Mouse (Mus musculus): Measurements from ENCODE around the gene Zcchc24. TPM values are rescaled to one million over a fixed set of nuclear protein-coding genes. Genes with fewer than 3 reads are reported as not detected.

Gene Zcchc24
- polyA plus RNA-seq, 1 experiment = 36.4 TPM

GRCm38 (mm10) chr14:25708451-25708850 is 60.4 kb downstream of the Zcchc24 start:
- no peak overlapping the region for H3K4me3 ChIP-seq (ENCODE audit: insufficient read depth, poor library complexity, severe bottlenecking)
- H3ac ChIP-seq (ENCODE audit: control insufficient read depth, insufficient read length, low read depth) = no peak overlapping the region
- TF ChIP-seq CEBPB (IDR thresholded peaks at IDR 0.05; ENCODE audit: low read depth) (no peak), MAX (IDR thresholded peaks at IDR 0.05) (peak; percentile 27)

GRCm38 (mm10) chr14:25707691-25708181 is 61.1 kb downstream of the Zcchc24 start:
- no peaks in the 10 kb centered on the region for H3K79me3 ChIP-seq (ENCODE audit: low read depth)
- no peaks in the 10 kb centered on the region for H3K27me3 ChIP-seq (ENCODE audit: control insufficient read depth, insufficient read depth, insufficient read length)
- H3ac ChIP-seq (ENCODE audit: control insufficient read depth, insufficient read length, low read depth) = no peak overlapping the region
- no peaks in the 10 kb centered on the region for H3K79me2 ChIP-seq (ENCODE audit: control insufficient read depth, insufficient read depth)
- H3K36me3 ChIP-seq (ENCODE audit: control insufficient read depth, insufficient read depth) = no peaks in the 10 kb centered on the region
- no peak overlapping the region for H3K4me3 ChIP-seq (ENCODE audit: insufficient read depth, poor library complexity, severe bottlenecking)
- TF ChIP-seq USF1 (IDR thresholded peaks at IDR 0.05; ENCODE audit: low read depth) = no peak
- TF ChIP-seq FOSL1 (IDR thresholded peaks at IDR 0.05; ENCODE audit: insufficient read depth, low read length, poor library complexity, severe bottlenecking) = no peak
- peak; percentile 30 for TF ChIP-seq CTCF (IDR thresholded peaks at IDR 0.05; ENCODE audit: control insufficient read depth, insufficient read depth, insufficient read length)
- TF ChIP-seq CEBPB (IDR thresholded peaks at IDR 0.05; ENCODE audit: low read depth) = no peak
- TF ChIP-seq MYOG (IDR thresholded peaks at IDR 0.05; ENCODE audit: control insufficient read depth, extremely low read depth, insufficient read length) = no peak
- TF ChIP-seq MYOD1 (IDR thresholded peaks at IDR 0.05; ENCODE audit: control insufficient read depth, insufficient read length, low read depth) = no peak
- no peak for TF ChIP-seq MAX (IDR thresholded peaks at IDR 0.05)

More at GRCm38 (mm10) chr14:25708451-25708850, 60.4 kb downstream of the Zcchc24 start:
- Histone ChIP-seq H3K79me3 (ENCODE audit: low read depth) (no peaks in the 10 kb centered on the region), H3K79me2 (ENCODE audit: control insufficient read depth, insufficient read depth) (no peaks in the 10 kb centered on the region), H3K27me3 (ENCODE audit: control insufficient read depth, insufficient read depth, insufficient read length) (no peaks in the 10 kb centered on the region), H3K36me3 (ENCODE audit: control insufficient read depth, insufficient read depth) (peaks cover 4% of the 10 kb centered on the region)

GRCm38 (mm10) chr14:25701986-25702385 is 66.9 kb downstream of the Zcchc24 start:
- Histone ChIP-seq H3ac (ENCODE audit: control insufficient read depth, insufficient read length, low read depth) (no peak overlapping the region), H3K36me3 (ENCODE audit: control insufficient read depth, insufficient read depth) (peaks cover 18% of the 10 kb centered on the region), H3K27me3 (ENCODE audit: control insufficient read depth, insufficient read depth, insufficient read length) (no peaks in the 10 kb centered on the region), H3K4me3 (ENCODE audit: insufficient read depth, poor library complexity, severe bottlenecking) (no peak overlapping the region), H3K79me2 (ENCODE audit: control insufficient read depth, insufficient read depth) (no peaks in the 10 kb centered on the region), H3K79me3 (ENCODE audit: low read depth) (no peaks in the 10 kb centered on the region)
- TF ChIP-seq CTCF (IDR thresholded peaks at IDR 0.05; ENCODE audit: control insufficient read depth, insufficient read depth, insufficient read length) (no peak), CEBPB (IDR thresholded peaks at IDR 0.05; ENCODE audit: low read depth) (no peak), FOSL1 (IDR thresholded peaks at IDR 0.05; ENCODE audit: insufficient read depth, low read length, poor library complexity, severe bottlenecking) (no peak), MAX (IDR thresholded peaks at IDR 0.05) (no peak), MYOD1 (IDR thresholded peaks at IDR 0.05; ENCODE audit: control insufficient read depth, insufficient read length, low read depth) (no peak), USF1 (IDR thresholded peaks at IDR 0.05; ENCODE audit: low read depth) (no peak), MYOG (IDR thresholded peaks at IDR 0.05; ENCODE audit: control insufficient read depth, extremely low read depth, insufficient read length) (no peak)

- TF ChIP-seq USF1 (IDR thresholded peaks at IDR 0.05; ENCODE audit: low read depth) (no peak), CTCF (IDR thresholded peaks at IDR 0.05; ENCODE audit: control insufficient read depth, insufficient read depth, insufficient read length) (no peak), FOSL1 (IDR thresholded peaks at IDR 0.05; ENCODE audit: insufficient read depth, low read length, poor library complexity, severe bottlenecking) (no peak), CEBPB (IDR thresholded peaks at IDR 0.05; ENCODE audit: low read depth) (no peak), MYOD1 (IDR thresholded peaks at IDR 0.05; ENCODE audit: control insufficient read depth, insufficient read length, low read depth) (no peak), MYOG (IDR thresholded peaks at IDR 0.05; ENCODE audit: control insufficient read depth, extremely low read depth, insufficient read length) (no peak), MAX (IDR thresholded peaks at IDR 0.05) (no peak)
- no peak overlapping the region for H3ac ChIP-seq (ENCODE audit: control insufficient read depth, insufficient read length, low read depth)
- H3K27me3 ChIP-seq (ENCODE audit: control insufficient read depth, insufficient read depth, insufficient read length) = no peaks in the 10 kb centered on the region
- H3K79me3 ChIP-seq (ENCODE audit: low read depth) = peaks cover 16% of the 10 kb centered on the region
- H3K4me3 ChIP-seq (ENCODE audit: insufficient read depth, poor library complexity, severe bottlenecking) = no peak overlapping the region
- peaks cover 29% of the 10 kb centered on the region for H3K79me2 ChIP-seq (ENCODE audit: control insufficient read depth, insufficient read depth)
- H3K36me3 ChIP-seq (ENCODE audit: control insufficient read depth, insufficient read depth) = peaks cover 33% of the 10 kb centered on the region
Measured at GRCm38 (mm10) chr14:25696356-25696755, 72.5 kb downstream of the Zcchc24 start.

GRCm38 (mm10) chr14:25695059-25695458 is 73.8 kb downstream of the Zcchc24 start:
- Histone ChIP-seq H3K79me3 (ENCODE audit: low read depth) (peaks cover 16% of the 10 kb centered on the region), H3K36me3 (ENCODE audit: control insufficient read depth, insufficient read depth) (peaks cover 33% of the 10 kb centered on the region), H3K27me3 (ENCODE audit: control insufficient read depth, insufficient read depth, insufficient read length) (no peaks in the 10 kb centered on the region), H3K4me3 (ENCODE audit: insufficient read depth, poor library complexity, severe bottlenecking) (peak overlapping the region; percentile 90), H3ac (ENCODE audit: control insufficient read depth, insufficient read length, low read depth) (peak overlapping the region; percentile 77), H3K79me2 (ENCODE audit: control insufficient read depth, insufficient read depth) (peaks cover 29% of the 10 kb centered on the region)
- TF ChIP-seq MAX (IDR thresholded peaks at IDR 0.05) (no peak), CEBPB (IDR thresholded peaks at IDR 0.05; ENCODE audit: low read depth) (no peak), CTCF (IDR thresholded peaks at IDR 0.05; ENCODE audit: control insufficient read depth, insufficient read depth, insufficient read length) (no peak), USF1 (IDR thresholded peaks at IDR 0.05; ENCODE audit: low read depth) (no peak), FOSL1 (IDR thresholded peaks at IDR 0.05; ENCODE audit: insufficient read depth, low read length, poor library complexity, severe bottlenecking) (no peak), MYOD1 (IDR thresholded peaks at IDR 0.05; ENCODE audit: control insufficient read depth, insufficient read length, low read depth) (no peak), MYOG (IDR thresholded peaks at IDR 0.05; ENCODE audit: control insufficient read depth, extremely low read depth, insufficient read length) (no peak)

GRCm38 (mm10) chr14:25694569-25694897 is 74.3 kb downstream of the Zcchc24 start:
- H3K4me3 ChIP-seq (ENCODE audit: insufficient read depth, poor library complexity, severe bottlenecking) = peak overlapping the region; percentile 90
- peak overlapping the region; percentile 77 for H3ac ChIP-seq (ENCODE audit: control insufficient read depth, insufficient read length, low read depth)
- peaks cover 16% of the 10 kb centered on the region for H3K79me3 ChIP-seq (ENCODE audit: low read depth)
- peaks cover 31% of the 10 kb centered on the region for H3K36me3 ChIP-seq (ENCODE audit: control insufficient read depth, insufficient read depth)
- peaks cover 29% of the 10 kb centered on the region for H3K79me2 ChIP-seq (ENCODE audit: control insufficient read depth, insufficient read depth)
- H3K27me3 ChIP-seq (ENCODE audit: control insufficient read depth, insufficient read depth, insufficient read length) = no peaks in the 10 kb centered on the region
- no peak for TF ChIP-seq FOSL1 (IDR thresholded peaks at IDR 0.05; ENCODE audit: insufficient read depth, low read length, poor library complexity, severe bottlenecking)
- TF ChIP-seq MAX (IDR thresholded peaks at IDR 0.05) = no peak
- no peak for TF ChIP-seq MYOG (IDR thresholded peaks at IDR 0.05; ENCODE audit: control insufficient read depth, extremely low read depth, insufficient read length)
- TF ChIP-seq USF1 (IDR thresholded peaks at IDR 0.05; ENCODE audit: low read depth) = peak; percentile 22
- no peak for TF ChIP-seq MYOD1 (IDR thresholded peaks at IDR 0.05; ENCODE audit: control insufficient read depth, insufficient read length, low read depth)
- TF ChIP-seq CEBPB (IDR thresholded peaks at IDR 0.05; ENCODE audit: low read depth) = no peak

Measured in C2C12 (cell line).